Mouse (Mus musculus): Measurements from ENCODE around the gene Fat4. TPM values are rescaled to one million over a fixed set of nuclear protein-coding genes. Genes with fewer than 3 reads are reported as not detected.

Fat4 gene
- polyA plus RNA-seq (2014; fragmentation: Illumina TruSeq; extraction: RNeasy Lipid Tissue Mini Kit (QIAGEN cat#74804); ENCODE audit: low replicate concordance): 1.6 TPM

GRCm38 (mm10) chr3:38886890-38887355, at the start of gene Fat4:
Fat4 (plus strand) TSS chr3:38886940.

